Mouse (Mus musculus): Measurements from ENCODE around the gene Snhg11. TPM values are rescaled to one million over a fixed set of nuclear protein-coding genes. Genes with fewer than 3 reads are reported as not detected.

Snhg11 gene
- polyA plus RNA-seq, 1 experiment from 2014 or later, result 814 TPM

GRCm38 (mm10) chr2:158354348-158355114 lies 20.9 kb upstream of the Snhg11 start:
- Histone ChIP-seq H3K9ac (ENCODE audit: low read depth, low read length) (no peak overlapping the region), H3K4me2 (ENCODE audit: low read length) (no peak overlapping the region), H3K36me3 (ENCODE audit: control insufficient read depth, insufficient read depth, low read length) (peaks cover 40% of the 10 kb centered on the region), H3K27me3 (replicated peaks; ENCODE audit: control insufficient read depth, insufficient read depth, low read length) (no peaks in the 10 kb centered on the region), H3K9me3 (ENCODE audit: control insufficient read depth, low read length) (no peaks in the 10 kb centered on the region), H3K4me3 (ENCODE audit: low read length) (no peak overlapping the region), H3K27ac (ENCODE audit: low read depth, low read length) (no peak overlapping the region), H3K4me1 (ENCODE audit: control insufficient read depth, insufficient read depth, low read depth, low read length) (peaks cover 5% of the 10 kb centered on the region)
- no peak for ATAC-seq
- WGBS, result 77% methylated on average over 7 of the region's 7 CpGs

DNA sequence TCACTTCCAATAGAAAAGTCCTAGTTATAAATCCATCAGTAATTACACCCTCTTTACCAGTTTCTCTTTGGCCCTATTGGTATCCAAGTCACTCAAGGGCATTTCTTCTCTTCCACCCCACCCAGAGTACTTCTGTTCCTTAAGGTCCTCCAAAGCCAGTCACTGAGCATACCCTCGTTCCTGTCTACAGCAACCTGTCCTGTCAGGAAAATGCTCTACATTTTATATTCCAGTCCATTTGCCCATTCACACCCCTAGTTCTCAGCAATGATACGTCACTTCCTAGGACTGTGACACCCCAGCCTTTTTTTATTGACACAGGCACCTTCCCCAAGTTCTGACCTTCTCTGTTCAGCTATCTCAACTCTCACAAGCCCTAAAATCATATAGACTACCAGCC lies 20.2 kb upstream of the Snhg11 start:
- H3K4me1 ChIP-seq (ENCODE audit: control insufficient read depth, insufficient read depth, low read depth, low read length), result peaks cover 12% of the 10 kb centered on the region
- H3K27ac ChIP-seq (ENCODE audit: low read depth, low read length), result no peak overlapping the region
- H3K27me3 ChIP-seq (replicated peaks; ENCODE audit: control insufficient read depth, insufficient read depth, low read length), result no peaks in the 10 kb centered on the region
- WGBS, result 89% methylated on average over 2 of the region's 2 CpGs
- no peak overlapping the region for H3K4me3 ChIP-seq (ENCODE audit: low read length)
- peaks cover 40% of the 10 kb centered on the region for H3K36me3 ChIP-seq (ENCODE audit: control insufficient read depth, insufficient read depth, low read length)
- H3K4me2 ChIP-seq (ENCODE audit: low read length), result no peak overlapping the region
- no peaks in the 10 kb centered on the region for H3K9me3 ChIP-seq (ENCODE audit: control insufficient read depth, low read length)
- no peak overlapping the region for H3K9ac ChIP-seq (ENCODE audit: low read depth, low read length)
- no peak for ATAC-seq

DNA sequence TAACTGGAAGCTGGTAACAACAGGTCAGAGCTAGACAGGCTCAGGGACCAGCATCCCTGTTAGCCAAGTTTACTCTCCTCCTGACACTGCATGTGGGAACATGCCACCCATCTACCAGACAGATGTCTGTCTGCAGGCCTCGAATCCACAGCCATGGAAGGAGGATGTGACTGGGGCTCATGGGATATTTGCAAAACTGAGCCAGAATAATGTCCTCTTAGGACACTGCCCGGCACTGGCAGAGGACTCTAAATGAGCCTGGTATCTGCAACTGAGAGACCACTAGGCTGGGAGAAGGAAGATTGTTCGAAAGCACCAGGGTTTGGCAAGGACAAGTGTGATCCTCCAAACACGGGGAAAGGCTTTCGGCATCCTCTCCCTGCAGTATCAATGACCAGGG lies 19.3 kb upstream of the Snhg11 start:
- no peaks in the 10 kb centered on the region for H3K9me3 ChIP-seq (ENCODE audit: control insufficient read depth, low read length)
- no peak overlapping the region for H3K27ac ChIP-seq (ENCODE audit: low read depth, low read length)
- peaks cover 17% of the 10 kb centered on the region for H3K4me1 ChIP-seq (ENCODE audit: control insufficient read depth, insufficient read depth, low read depth, low read length)
- H3K36me3 ChIP-seq (ENCODE audit: control insufficient read depth, insufficient read depth, low read length), result peaks cover 40% of the 10 kb centered on the region
- no peak for ATAC-seq
- H3K4me3 ChIP-seq (ENCODE audit: low read length), result no peak overlapping the region
- no peak overlapping the region for H3K4me2 ChIP-seq (ENCODE audit: low read length)
- 90% methylated on average over 5 of the region's 5 CpGs for WGBS
- no peak overlapping the region for H3K9ac ChIP-seq (ENCODE audit: low read depth, low read length)
- H3K27me3 ChIP-seq (replicated peaks; ENCODE audit: control insufficient read depth, insufficient read depth, low read length), result no peaks in the 10 kb centered on the region

DNA sequence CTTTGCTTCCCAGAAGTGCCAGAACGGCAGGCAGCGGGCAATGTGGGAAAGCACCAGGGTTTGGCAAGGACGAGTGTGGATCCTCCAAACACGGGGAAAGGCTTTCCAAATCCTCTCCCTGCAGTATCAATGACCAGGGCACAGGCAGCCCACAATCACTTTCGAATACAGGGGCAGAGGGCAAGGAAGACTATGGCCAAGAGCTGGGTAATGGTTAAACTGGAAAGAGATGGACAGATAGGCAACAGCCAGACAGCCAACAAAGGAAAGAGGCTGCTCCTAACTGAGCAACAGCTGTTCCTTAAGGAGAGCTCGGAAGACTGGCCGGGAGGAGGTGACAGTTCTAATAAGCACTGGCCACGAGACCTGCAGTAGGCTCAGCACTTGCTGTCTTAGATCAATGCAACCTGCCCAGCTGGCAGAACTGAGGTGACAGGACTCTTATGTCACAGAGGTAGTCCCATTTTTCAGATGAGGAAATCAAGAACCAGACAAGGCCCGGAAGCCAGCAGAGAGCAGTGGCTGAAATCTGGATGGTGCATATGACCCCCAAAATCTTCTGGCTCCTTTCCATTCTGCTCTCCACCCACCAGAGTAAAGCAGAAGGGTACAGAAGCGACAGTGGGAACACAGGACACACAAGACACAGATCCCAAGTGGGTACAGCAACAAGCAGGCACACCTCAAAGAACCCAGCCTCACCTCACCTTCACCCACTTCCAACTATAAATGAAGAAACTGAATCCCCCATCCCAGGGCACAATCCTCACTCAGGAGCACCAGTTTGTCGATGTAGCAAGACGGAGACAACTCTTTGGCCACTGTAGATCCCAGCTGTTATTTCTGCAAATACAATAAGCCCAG lies 15.4 kb upstream of the Snhg11 start:
- Histone ChIP-seq H3K36me3 (ENCODE audit: control insufficient read depth, insufficient read depth, low read length) (peaks cover 34% of the 10 kb centered on the region), H3K27me3 (replicated peaks; ENCODE audit: control insufficient read depth, insufficient read depth, low read length) (no peaks in the 10 kb centered on the region), H3K9me3 (ENCODE audit: control insufficient read depth, low read length) (no peaks in the 10 kb centered on the region), H3K9ac (ENCODE audit: low read depth, low read length) (peak overlapping the region; percentile 86), H3K4me1 (ENCODE audit: control insufficient read depth, insufficient read depth, low read depth, low read length) (peaks cover 17% of the 10 kb centered on the region), H3K4me2 (ENCODE audit: low read length) (peak overlapping the region; percentile 90), H3K27ac (ENCODE audit: low read depth, low read length) (no peak overlapping the region), H3K4me3 (ENCODE audit: low read length) (peak overlapping the region; percentile 77)
- ATAC-seq, result no peak
- WGBS, result 63% methylated on average over 12 of the region's 12 CpGs

DNA sequence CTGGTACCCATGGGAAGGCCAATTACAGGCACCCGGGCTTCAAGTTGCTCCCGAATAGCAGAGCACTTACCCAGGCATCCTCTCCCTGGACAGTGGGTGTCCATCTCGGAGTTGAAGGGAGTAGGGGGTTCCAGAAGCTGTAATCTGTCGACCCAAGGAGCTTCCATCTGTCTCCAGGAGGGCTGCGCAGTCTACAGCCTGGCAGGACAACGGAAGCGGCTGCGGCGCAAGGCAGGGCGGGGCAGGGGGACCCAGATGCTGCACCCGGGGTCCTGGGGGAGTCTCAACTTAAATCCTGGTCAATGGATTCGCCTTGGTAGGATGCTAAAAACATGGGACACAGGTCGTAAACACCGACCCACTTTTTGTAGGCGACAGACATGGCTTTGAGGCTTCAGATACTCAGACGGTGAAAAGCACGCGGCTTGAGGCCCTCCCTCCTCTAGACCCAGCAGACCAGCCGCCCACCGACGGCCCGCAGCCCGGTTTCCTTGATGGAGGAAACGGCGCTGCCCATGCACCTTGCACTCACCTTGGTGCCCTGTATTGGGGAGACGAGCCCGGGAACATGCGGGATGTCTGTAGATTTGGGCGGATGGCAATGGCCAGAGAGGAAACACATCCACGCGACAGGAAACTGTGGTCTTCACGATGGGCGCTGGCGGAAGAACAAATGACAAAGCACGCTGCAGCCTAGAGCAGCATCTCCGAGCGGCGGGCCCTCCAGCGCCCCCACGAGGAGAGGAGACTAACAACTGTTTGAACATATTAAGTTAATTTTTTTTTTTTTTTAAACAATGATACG lies 14.4 kb upstream of the Snhg11 start:
- Histone ChIP-seq H3K9me3 (ENCODE audit: control insufficient read depth, low read length) (no peaks in the 10 kb centered on the region), H3K4me1 (ENCODE audit: control insufficient read depth, insufficient read depth, low read depth, low read length) (peaks cover 17% of the 10 kb centered on the region), H3K4me2 (ENCODE audit: low read length) (peak overlapping the region; percentile 90), H3K4me3 (ENCODE audit: low read length) (peak overlapping the region; percentile 77), H3K27me3 (replicated peaks; ENCODE audit: control insufficient read depth, insufficient read depth, low read length) (no peaks in the 10 kb centered on the region), H3K36me3 (ENCODE audit: control insufficient read depth, insufficient read depth, low read length) (peaks cover 25% of the 10 kb centered on the region), H3K27ac (ENCODE audit: low read depth, low read length) (peak overlapping the region; percentile 73), H3K9ac (ENCODE audit: low read depth, low read length) (peak overlapping the region; percentile 86)
- WGBS, result under 1% methylated on average over 41 of the region's 41 CpGs
- ATAC-seq, result peak; percentile 92

- Histone ChIP-seq H3K36me3 (ENCODE audit: control insufficient read depth, insufficient read depth, low read length) (peaks cover 23% of the 10 kb centered on the region), H3K4me3 (ENCODE audit: low read length) (peak overlapping the region; percentile 77; the same call in 1 of the 2 replicates), H3K4me1 (ENCODE audit: control insufficient read depth, insufficient read depth, low read depth, low read length) (peaks cover 17% of the 10 kb centered on the region), H3K9ac (ENCODE audit: low read depth, low read length) (no peak overlapping the region), H3K27ac (ENCODE audit: low read depth, low read length) (peak overlapping the region; percentile 64), H3K27me3 (replicated peaks; ENCODE audit: control insufficient read depth, insufficient read depth, low read length) (no peaks in the 10 kb centered on the region), H3K4me2 (ENCODE audit: low read length) (peak overlapping the region; percentile 40), H3K9me3 (ENCODE audit: control insufficient read depth, low read length) (no peaks in the 10 kb centered on the region)
- WGBS, result 39% methylated on average over 8 of the region's 8 CpGs
- ATAC-seq, result peak; percentile 77
Measured at GRCm38 (mm10) chr2:158361678-158362320, 13.6 kb upstream of the Snhg11 start.

DNA sequence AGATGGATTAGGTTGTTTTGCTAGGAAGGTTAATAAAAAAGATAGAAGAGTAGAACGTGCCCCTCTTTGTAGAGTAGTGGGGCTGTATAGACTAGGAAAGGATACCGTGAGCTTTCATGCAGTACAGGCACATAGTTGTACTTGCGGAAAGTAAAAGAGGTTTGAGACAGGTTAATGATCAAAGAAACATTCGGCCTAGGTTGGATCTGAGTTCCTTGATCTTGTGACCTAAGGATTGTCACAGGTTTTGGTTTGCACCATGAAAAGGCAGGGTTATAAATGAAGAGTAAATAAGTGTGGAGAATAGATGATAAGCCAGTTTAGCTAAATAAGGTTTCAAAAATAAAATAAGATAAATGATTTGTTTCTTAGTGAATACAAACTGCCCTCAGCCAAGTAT lies 11.3 kb upstream of the Snhg11 start:
- H3K4me1 ChIP-seq (ENCODE audit: control insufficient read depth, insufficient read depth, low read depth, low read length), result peaks cover 16% of the 10 kb centered on the region
- H3K9me3 ChIP-seq (ENCODE audit: control insufficient read depth, low read length), result no peaks in the 10 kb centered on the region
- no peak overlapping the region for H3K9ac ChIP-seq (ENCODE audit: low read depth, low read length)
- no peak overlapping the region for H3K4me2 ChIP-seq (ENCODE audit: low read length)
- peaks cover 3% of the 10 kb centered on the region for H3K36me3 ChIP-seq (ENCODE audit: control insufficient read depth, insufficient read depth, low read length)
- 88% methylated on average over 4 of the region's 4 CpGs for WGBS
- no peak overlapping the region for H3K4me3 ChIP-seq (ENCODE audit: low read length)
- no peak for ATAC-seq
- H3K27me3 ChIP-seq (replicated peaks; ENCODE audit: control insufficient read depth, insufficient read depth, low read length), result no peaks in the 10 kb centered on the region
- no peak overlapping the region for H3K27ac ChIP-seq (ENCODE audit: low read depth, low read length)

DNA sequence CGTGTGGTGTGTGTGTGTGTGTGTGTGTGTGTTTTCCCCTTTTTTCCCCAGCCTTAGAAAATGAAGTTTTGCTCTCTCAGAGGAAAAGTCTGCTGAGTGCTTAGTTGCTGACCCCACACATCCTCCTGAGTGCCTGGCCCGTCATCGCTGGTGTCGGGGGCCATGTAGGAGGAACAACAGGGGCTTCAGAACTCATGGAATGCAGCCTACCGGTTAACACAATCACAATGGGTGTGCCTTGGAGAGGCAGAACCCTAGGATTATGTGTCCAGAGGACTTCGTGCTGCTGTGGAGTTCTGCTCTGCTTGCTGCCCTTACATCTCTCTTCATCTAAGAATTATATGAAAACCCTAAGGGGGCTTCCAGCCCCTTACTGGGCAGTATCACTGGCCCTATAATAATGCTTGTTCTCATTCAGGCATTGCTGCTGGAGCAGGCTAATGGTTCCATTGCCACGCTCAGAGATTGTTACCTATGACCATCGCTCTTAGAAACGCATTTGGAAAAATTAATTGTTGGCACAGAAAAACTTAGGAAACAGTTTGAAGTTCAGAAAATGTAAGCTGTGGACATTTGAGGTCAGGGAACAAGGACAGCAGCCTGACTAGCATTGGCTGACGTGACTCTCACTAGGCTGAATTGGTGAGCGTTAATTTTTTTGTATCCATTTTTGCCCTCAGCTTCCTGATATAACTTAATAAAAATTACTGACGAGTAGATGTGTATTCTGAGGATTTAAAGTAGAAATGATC lies 10.2 kb upstream of the Snhg11 start:
- no peak overlapping the region for H3K27ac ChIP-seq (ENCODE audit: low read depth, low read length)
- 75% methylated on average over 12 of the region's 12 CpGs for WGBS
- H3K9ac ChIP-seq (ENCODE audit: low read depth, low read length), result no peak overlapping the region
- H3K9me3 ChIP-seq (ENCODE audit: control insufficient read depth, low read length), result no peaks in the 10 kb centered on the region
- H3K27me3 ChIP-seq (replicated peaks; ENCODE audit: control insufficient read depth, insufficient read depth, low read length), result no peaks in the 10 kb centered on the region
- H3K36me3 ChIP-seq (ENCODE audit: control insufficient read depth, insufficient read depth, low read length), result no peaks in the 10 kb centered on the region
- peaks cover 5% of the 10 kb centered on the region for H3K4me1 ChIP-seq (ENCODE audit: control insufficient read depth, insufficient read depth, low read depth, low read length)
- H3K4me3 ChIP-seq (ENCODE audit: low read length), result no peak overlapping the region
- ATAC-seq, result no peak
- H3K4me2 ChIP-seq (ENCODE audit: low read length), result no peak overlapping the region

Data from hindbrain, embryonic 16.5 days (tissue).